Mouse (Mus musculus): ENCODE measurements around the gene Dnaaf3.

The Dnaaf3 gene

DNA sequence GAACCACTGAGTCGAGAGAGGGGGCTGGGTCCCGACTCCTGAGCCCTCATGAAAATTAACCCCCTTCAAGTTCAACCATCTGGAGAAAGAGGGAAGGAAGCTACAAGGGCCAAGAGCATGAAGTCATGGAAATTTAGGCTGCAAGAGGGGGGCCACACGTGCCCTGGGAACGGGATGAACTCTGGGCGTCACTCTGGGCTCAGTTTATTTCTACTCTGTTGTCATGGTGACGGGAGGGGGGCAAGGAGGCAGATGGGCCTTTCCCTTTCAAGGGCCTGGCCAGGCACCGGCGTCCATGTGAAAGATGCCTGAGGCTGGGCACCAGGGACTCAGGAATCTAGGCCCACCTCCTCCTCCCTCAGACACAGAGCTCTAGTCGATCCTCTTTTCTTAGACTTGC lies 34.0 kb downstream of the Dnaaf3 start:
- peak; percentile 48 to 54 for DNase-seq

DNA sequence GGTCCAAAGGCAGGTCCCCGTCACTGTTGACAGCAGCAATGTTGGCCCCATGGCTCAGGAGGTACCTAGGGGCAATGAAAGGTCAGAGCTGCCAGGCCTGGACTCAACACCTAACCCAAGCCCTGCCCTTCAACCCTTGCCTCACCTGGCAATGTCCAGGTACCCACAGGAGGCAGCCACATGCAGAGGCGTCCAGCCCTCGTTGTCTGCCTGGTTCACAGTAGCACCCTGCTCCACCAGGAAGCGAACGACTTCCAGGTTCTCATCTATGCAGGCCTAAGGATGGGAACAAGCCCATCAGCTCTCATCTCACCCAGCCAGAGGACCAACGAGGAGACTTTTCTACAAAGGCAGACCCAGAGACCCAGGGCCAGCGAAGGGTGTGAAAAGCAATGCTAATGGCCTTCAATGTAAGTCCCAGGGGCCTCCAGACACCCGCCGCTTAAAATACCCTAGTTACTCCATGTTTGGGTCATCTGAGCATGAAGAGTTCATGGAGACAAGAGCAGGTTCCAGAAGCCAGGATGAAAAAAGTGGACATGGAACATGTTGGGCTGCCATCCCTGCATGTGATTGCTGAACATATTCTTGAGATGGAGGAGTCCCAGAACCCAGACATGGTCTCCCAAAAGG lies 34.9 kb downstream of the Dnaaf3 start:
- DNase-seq = no peak

DNA sequence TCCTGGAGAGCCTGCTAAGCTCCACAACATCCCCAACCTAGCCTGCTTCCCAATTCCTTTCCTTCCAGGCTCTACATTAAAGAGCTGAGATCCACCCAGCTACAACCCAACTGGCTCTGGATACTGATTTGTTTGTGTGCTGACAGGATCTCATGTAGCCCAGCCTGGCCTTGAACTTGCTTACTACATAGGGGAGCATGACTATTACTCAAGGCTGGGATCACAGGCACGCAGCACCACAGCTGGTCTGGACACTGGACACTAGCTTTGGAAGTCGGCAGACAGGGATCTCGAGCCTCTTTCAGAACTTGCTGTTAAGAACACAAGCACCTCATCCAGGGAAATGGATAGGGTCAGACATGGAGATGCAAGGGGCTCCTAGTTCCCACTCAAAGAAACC lies 35.8 kb downstream of the Dnaaf3 start:
- DNase-seq = no peak

DNA sequence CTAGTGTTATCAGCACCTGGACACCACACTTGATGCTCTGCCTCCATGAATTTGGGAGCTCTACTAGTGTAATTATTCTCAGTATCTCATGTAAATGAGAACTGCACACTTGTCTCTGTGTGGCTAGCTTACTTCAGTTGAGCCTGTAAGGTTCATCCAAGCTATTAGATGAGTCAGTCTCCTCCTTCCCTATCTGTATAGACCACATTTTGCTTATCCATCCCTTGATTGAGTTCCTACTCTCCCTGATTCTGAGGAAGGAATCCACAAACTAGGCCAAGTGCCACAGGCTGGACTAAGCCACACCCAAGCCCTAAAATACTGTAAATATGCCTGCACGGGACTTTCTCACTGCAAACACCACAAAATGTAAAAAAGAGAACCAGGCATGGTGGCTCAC lies 38.3 kb downstream of the Dnaaf3 start:
- DNase-seq = no peak

DNA sequence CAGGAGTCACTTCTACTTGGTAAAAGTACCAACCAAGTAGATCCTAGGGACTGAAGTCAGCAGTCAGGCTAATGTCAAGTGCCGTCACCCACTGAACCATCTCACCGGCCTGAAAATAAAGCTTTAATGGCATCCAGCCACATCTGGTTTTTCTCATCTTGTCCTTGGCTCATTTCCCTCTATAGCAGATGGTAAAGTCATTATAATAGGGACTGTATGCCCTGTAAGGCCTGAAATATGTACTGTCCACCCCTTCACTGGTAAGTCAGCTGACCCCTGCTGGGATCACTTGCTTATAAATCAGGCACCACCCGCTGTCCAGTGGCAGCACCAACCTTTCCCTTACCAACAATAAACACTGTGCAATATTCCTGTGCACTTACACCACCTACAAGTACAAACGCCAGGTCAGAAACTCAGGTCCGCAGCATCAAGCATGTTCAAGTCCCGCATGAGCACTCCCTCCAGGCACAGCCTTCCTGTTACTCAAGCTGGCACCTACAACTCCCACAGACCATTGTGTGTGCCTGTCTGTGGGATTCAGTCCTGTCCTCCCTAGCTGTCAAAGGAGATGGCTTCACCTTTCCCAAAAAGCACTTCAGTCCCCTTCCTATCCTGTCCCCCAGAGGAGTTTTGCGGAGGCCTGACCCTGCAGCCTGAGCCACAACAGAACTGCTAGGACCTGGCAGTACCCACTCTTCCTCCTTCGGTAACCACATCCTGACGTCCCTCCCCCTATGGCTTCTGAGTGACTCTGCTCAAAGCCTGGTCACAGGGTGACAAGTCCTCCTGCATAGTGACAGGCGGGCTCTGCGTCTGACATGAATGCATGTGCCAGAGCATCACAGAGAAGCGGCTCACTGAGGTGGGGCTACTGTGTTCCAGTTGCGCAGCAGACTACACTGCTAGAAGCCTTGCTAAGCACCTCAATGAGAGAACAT lies 39.7 kb downstream of the Dnaaf3 start:
- no peak for DNase-seq

DNA sequence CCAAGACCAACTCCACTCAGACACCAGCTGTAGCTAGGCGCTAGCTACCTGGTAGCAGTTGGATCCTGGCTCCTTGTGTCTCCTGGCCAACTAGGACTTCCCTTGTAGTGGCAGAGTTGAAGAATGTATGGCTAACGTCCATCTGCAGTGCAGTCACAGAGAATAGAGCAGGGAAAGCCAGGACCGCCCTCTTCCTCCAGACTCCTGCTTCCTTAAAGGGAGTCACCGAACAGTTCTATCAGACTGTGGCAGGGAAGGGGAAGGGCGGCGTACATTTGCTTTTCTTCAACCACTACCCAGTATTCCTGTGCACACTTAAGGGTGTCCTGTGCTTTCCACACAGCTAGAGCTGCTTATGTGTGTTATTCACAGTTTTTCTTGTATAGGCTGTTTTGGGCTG lies 40.9 kb downstream of the Dnaaf3 start:
- DNase-seq = no peak

DNA sequence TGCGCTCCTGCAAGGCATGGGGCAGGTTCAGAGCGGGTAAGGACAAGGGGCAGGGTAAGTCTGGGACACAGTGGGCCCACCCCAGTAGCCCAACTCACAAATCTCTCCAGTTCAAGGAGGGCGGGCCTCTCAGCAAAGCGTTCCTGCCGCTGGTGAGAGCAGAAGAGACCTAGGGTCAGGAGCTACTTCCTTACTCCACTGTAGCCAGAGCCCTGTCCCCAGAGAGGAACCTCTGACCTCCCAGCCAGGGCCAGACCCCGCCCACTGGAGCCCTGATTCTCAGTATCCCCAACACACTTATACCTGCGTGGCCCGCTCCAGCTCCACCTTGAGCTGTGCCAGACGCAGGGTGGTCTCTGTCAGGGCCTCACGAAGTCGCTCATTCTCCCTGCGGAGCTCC lies 50.0 kb downstream of the Dnaaf3 start:
- DNase-seq = no peak

DNA sequence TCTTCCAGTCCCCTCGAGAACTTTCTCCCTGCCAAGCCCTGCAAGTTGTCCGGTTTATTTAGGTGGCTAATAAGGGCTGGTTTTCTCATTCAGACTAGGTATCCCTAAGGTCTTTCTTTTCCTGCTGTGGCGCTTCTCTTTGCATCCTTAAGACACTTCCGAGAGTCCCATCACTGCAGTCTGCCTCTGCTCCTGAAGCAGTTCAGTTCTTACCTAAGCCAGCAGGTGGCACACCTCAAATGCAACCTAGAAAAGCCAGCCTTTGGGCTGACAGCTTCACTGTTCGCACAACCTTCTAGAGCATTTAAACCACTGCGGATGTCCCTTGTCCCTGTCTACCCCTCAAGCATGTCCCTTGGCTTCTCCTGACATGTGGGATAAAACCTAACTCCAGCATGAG lies 52.6 kb downstream of the Dnaaf3 start:
- DNase-seq = peak; percentile 66 to 75

DNA sequence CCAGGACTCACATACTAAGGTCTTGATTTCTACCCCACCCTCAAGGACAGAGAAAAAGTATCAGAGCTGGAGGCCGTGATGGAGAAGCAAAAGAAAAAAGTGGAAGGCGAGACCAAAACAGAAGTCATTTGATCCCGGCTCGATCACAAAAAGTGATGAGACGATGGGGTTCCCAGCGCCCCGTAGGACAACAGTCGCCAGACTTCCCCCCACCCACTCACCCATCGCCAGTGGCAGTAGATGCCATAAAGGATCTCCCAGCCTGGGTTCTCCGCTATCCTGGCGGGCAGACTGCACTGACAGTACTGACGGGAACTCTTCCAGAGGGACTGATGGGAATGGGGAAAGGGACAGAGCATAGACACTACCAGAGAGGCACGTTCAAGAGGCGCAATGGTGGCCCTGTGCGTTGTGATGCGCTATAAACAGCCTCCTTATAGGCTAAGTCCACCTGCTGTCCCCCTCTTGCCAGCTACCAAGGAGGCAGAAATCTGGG lies 53.4 kb downstream of the Dnaaf3 start:
- no peak for DNase-seq

DNA sequence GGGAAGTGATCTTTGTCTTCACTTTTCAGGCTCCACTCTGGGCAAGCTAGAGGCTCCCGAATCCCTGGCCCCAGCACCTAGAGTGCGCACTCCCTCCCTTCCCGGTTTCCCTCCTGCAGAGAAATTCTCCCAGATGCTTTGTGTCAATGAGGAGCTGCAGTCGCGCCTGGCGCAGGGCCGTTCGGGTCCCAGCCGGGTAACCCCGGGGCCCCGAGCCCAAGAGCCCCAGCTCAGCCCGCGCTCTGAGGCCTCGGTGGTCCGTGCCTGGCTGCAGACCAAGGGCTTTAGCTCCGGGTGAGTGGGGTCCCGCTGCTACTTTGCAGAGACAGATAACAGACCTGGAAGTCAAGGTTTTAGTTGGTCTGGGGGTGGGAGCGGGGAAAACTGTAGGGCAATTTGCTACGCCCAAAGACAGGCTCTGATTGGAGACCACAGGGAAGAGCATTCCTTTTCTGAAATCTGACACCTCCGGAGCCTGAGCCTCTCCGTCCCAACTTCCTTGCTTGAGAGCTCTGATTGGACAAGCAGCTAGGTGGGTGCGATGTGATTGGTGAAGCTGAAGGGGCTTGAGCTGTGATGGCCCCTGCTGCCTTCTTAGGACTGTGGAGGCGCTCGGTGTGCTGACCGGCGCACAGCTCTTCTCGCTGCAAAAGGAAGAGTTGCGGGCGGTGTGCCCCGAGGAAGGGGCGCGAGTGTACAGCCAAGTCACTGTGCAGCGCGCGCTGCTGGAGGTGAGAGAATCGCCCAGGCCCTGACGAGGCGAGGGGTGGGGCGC lies 54.0 kb downstream of the Dnaaf3 start:
- peak; percentile 76 to 80 for DNase-seq

DNA sequence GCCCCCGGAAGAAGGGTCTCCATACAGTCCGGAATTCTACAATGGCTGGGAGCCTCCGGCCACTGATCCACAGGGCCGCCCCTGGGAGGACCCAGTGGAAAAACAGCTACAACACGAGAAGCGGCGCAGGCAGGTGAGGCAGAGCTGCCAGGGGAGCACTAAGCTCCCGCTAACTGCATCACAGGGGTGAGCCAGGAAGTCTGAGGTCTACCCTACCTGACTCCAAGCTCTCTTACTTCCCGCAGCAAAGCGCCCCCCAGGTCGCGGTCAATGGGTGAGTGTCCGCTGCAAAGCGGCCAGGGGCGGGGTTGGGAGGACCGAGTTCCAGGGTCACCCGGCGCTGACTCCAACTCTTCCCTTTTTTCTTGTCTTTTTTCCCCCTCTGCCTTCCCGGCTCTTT lies 58.3 kb downstream of the Dnaaf3 start:
- DNase-seq = no peak

Measured in cerebellum, postnatal 14 days (tissue).